Mouse (Mus musculus): ENCODE results near the gene Arid5b. TPM values are rescaled to one million over a fixed set of nuclear protein-coding genes. Genes with fewer than 3 reads are reported as not detected.

Gene Arid5b
- polyA plus RNA-seq, 1 experiment, result 4.5 TPM

DNA sequence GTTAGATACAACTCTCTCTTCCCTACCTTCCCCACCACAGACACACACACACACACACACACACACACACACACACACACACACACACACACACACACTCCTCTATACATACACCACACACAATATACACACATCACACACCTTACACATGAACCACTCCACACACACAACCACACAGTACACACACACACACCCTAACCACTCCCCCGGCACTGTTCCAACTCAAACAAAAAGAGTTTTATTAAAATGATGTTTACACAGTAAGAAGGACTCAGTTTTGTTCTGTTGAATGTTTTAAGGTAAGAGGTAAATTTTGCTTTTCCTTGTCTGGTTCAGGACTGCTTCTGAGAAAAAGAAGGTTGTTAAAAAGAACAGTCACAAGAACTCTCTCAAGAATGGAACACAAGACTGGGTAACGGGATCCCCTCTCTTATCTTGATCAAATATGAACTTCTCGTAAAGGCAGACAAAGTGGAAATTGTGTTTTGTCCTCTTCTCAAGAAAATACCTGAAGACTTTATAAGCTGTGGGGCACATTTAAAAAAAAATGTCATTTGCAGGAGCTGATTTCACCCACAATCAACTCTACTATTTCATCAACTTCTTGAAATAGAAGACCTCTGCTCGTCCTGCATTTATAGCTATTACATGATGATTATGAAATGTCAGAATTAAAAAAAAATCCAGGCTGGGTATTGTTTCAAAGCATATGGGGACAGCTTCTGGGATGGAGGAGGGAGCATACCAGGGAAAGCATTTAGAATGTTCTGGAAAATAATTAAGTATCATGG lies 30.9 kb downstream of the Arid5b start:
- Histone ChIP-seq H3K27me3 (ENCODE audit: control insufficient read depth, insufficient read depth, low read length) (no peaks in the 10 kb centered on the region), H3K4me1 (ENCODE audit: control insufficient read depth, insufficient read depth, insufficient read length) (peaks cover 16% of the 10 kb centered on the region; the same call in 1 of the 2 replicates), H3K36me3 (ENCODE audit: control insufficient read depth, insufficient read depth, low read length) (peaks cover 2% of the 10 kb centered on the region; the same call in 1 of the 2 replicates), H3K27ac (ENCODE audit: insufficient read depth, low read length) (peak overlapping the region; percentile 60; the same call in 1 of the 2 replicates), H3K4me3 (ENCODE audit: extremely low read depth, insufficient read depth, insufficient read length) (no peak overlapping the region)
- no peak for DNase-seq (ENCODE audit: low read depth in 1 of 2, low spot score in 2 of 2)
- TF ChIP-seq CTCF (IDR thresholded peaks at IDR 0.05; ENCODE audit: extremely low read depth, insufficient read depth, insufficient read length, insufficient replicate concordance), result no peak
- WGBS, result 63% methylated on average over 4 of the region's 4 CpGs

DNA sequence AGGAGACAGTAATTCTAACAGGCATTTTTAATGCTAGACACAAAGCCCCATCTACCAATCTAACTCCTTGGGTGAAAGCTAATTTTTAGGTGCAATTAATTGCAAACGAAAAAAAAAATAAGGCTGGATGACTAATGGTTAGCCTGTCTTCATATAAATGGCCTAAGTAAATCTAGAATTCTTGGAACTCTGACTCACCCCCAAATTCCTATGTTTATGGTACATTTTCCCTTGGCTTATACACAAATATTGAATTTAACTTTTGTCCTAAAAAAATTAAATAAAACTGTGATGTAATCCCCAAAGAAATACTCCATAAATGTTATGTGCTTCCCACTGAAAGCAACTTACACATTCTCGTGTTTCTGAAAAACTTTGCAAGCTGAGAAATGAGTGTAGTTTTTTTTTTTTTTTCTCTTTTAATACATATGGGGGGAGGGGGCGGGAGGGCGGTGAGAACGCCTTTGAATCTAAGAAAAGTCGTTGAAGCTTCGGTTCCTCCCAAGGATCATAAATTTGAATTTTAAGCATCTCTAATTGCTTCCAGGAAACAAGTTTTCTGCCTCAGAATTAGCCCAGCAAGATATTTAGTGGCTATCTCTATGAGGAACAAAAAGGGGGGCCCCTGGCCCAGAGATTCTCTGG lies 31.8 kb downstream of the Arid5b start:
- peak overlapping the region; percentile 35; the same call in 1 of the 2 replicates for H3K27ac ChIP-seq (ENCODE audit: insufficient read depth, low read length)
- TF ChIP-seq CTCF (IDR thresholded peaks at IDR 0.05; ENCODE audit: extremely low read depth, insufficient read depth, insufficient read length, insufficient replicate concordance) (no peak), POLR2A (IDR thresholded peaks at IDR 0.05; ENCODE audit: low read depth, low read length) (no peak)
- peaks cover 7% of the 10 kb centered on the region for H3K36me3 ChIP-seq (ENCODE audit: control insufficient read depth, insufficient read depth, low read length)
- no peaks in the 10 kb centered on the region for H3K27me3 ChIP-seq (ENCODE audit: control insufficient read depth, insufficient read depth, low read length)
- H3K4me1 ChIP-seq (ENCODE audit: control insufficient read depth, insufficient read depth, insufficient read length), result peaks cover 12% of the 10 kb centered on the region; the same call in 1 of the 2 replicates
- no peak overlapping the region for H3K4me3 ChIP-seq (ENCODE audit: extremely low read depth, insufficient read depth, insufficient read length)
- DNase-seq (ENCODE audit: low read depth in 1 of 2, low spot score in 2 of 2), result no peak
- 24% methylated on average over 7 of the region's 7 CpGs for WGBS

DNA sequence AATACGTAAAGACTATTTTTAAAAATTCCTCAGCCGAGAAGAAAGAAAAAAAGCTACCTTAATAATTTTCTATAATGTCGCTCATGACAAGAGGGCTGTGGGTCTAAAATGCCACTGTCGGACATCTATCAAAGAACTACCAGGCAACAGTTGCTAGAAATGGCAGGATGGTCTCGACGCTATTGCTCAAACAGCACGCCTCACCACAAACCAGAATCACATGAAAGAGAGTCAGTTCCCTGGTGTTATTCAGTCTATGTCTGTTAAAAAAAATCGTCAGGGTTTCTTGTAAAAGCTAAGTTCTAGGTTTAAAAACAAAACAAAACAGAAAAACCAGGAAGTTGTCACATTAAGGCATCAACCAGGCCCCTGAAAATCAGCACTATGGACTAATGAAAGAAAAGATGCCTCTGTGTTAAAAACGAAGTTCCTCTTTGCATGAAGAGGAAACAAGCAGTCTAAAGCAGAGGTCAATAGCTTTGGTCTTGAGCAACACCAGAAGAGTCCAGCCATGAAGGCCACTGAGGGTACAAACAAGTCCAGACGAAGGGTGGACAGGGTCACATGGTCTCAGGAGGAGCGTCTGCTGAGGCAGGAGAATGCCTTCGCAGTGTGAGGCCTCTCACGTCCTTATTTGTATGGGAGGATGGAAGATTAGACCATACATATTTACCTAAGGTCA lies 37.6 kb downstream of the Arid5b start:
- peak; percentile 16 to 68 for DNase-seq (ENCODE audit: low read depth in 1 of 2, low spot score in 2 of 2)

DNA sequence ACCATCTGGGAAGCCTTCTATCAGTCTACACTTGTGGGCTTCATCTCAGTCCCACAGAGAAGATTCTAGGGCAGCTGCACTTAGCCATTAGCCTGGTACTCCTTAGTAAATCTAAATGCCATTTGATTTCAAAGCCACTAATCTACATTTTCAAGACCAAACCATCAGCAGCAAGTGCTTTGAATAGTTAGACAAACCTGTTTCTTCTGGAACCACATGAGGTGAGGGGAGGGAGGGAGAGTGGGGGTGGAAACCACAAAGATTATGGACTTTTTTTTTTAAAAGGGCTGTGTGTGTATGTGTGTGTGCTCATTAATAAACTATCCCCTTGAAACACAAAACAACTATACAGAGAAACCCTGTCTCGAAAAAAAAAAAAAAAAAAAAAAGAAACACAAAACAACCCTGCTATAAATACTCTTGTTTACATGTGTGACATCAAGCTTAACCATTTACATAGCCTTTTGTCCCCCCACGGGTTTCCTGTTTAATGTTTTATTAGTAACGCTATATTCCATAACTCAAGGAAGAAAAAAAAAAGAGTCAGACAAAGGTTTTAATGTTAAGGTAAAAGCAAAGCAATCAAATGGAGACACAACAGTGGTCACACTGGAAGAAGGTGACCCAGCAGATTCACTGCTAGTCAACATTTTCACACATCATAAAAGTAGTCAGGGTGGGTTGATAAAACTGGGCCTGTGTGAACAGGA lies 38.3 kb downstream of the Arid5b start:
- peaks cover 16% of the 10 kb centered on the region for H3K4me1 ChIP-seq (ENCODE audit: control insufficient read depth, insufficient read depth, insufficient read length)
- WGBS, result 10% methylated on average over 3 of the region's 3 CpGs
- peak overlapping the region; percentile 89 for H3K27ac ChIP-seq (ENCODE audit: insufficient read depth, low read length)
- no peak for TF ChIP-seq POLR2A (IDR thresholded peaks at IDR 0.05; ENCODE audit: low read depth, low read length)
- TF ChIP-seq CTCF (IDR thresholded peaks at IDR 0.05; ENCODE audit: extremely low read depth, insufficient read depth, insufficient read length, insufficient replicate concordance), result no peak
- DNase-seq (ENCODE audit: low read depth in 1 of 2, low spot score in 2 of 2), result peak in 1 of 2 experiments; percentile 60
- no peak overlapping the region for H3K4me3 ChIP-seq (ENCODE audit: extremely low read depth, insufficient read depth, insufficient read length)
- H3K27me3 ChIP-seq (ENCODE audit: control insufficient read depth, insufficient read depth, low read length), result no peaks in the 10 kb centered on the region
- H3K36me3 ChIP-seq (ENCODE audit: control insufficient read depth, insufficient read depth, low read length), result peaks cover 9% of the 10 kb centered on the region

More for the DNA sequence above, 37.6 kb downstream of the Arid5b start:
- peak overlapping the region; percentile 89 for H3K27ac ChIP-seq (ENCODE audit: insufficient read depth, low read length)
- WGBS, result 27% methylated on average over 13 of the region's 13 CpGs
- H3K4me3 ChIP-seq (ENCODE audit: extremely low read depth, insufficient read depth, insufficient read length), result no peak overlapping the region
- H3K36me3 ChIP-seq (ENCODE audit: control insufficient read depth, insufficient read depth, low read length), result peaks cover 9% of the 10 kb centered on the region
- peaks cover 16% of the 10 kb centered on the region for H3K4me1 ChIP-seq (ENCODE audit: control insufficient read depth, insufficient read depth, insufficient read length)
- H3K27me3 ChIP-seq (ENCODE audit: control insufficient read depth, insufficient read depth, low read length), result no peaks in the 10 kb centered on the region
- TF ChIP-seq CTCF (IDR thresholded peaks at IDR 0.05; ENCODE audit: extremely low read depth, insufficient read depth, insufficient read length, insufficient replicate concordance), result no peak

DNA sequence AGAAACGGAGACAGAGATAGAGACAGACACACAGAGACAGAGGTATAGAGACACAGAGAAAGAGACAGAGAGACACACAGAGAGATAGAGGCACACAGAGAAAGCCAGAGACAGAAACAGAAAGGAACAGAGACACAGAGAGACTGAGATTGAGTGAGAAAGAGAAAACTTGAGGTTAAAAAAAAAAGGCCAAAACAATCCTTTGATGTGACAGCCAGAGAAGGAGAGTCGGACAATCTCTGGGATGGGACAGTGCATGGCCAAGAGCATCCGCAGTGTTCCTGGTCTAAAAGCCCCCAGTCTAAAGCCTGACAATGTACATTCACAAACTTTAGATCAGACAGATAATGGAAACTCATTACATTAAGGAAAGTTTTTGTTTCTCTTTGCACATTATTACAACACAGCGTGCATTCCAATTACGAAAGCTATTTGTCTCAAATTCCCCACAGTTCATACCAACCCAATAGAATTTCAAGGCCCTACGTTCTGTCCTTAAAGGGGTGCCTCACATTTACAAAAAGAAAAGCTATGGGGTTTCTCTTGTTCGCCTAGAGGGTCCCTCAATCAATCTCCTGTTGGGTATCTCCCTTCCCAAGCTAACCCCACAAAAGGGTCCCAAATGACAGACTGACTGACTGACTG lies 39.0 kb downstream of the Arid5b start:
- Histone ChIP-seq H3K36me3 (ENCODE audit: control insufficient read depth, insufficient read depth, low read length) (peaks cover 11% of the 10 kb centered on the region), H3K4me1 (ENCODE audit: control insufficient read depth, insufficient read depth, insufficient read length) (peaks cover 16% of the 10 kb centered on the region), H3K4me3 (ENCODE audit: extremely low read depth, insufficient read depth, insufficient read length) (no peak overlapping the region), H3K27me3 (ENCODE audit: control insufficient read depth, insufficient read depth, low read length) (no peaks in the 10 kb centered on the region), H3K27ac (ENCODE audit: insufficient read depth, low read length) (peak overlapping the region; percentile 88)
- 65% methylated on average over 7 of the region's 7 CpGs for WGBS
- no peak for DNase-seq (ENCODE audit: low read depth in 1 of 2, low spot score in 2 of 2)
- no peak for TF ChIP-seq POLR2A (IDR thresholded peaks at IDR 0.05; ENCODE audit: low read depth, low read length)
- no peak for TF ChIP-seq CTCF (IDR thresholded peaks at IDR 0.05; ENCODE audit: extremely low read depth, insufficient read depth, insufficient read length, insufficient replicate concordance)
